ENCODE assay signal across 8 mouse cellular contexts in genomic region chrX:73718686-73719362, GRCm38 (mm10). TPM values are rescaled to one million over a fixed set of nuclear protein-coding genes. Genes with fewer than 3 reads are reported as not detected.
DNase-seq lines count a peak whose midpoint lies in the region; ATAC-seq lines count a peak whose summit lies in the region.
"Had no signal": no experiment of that assay in that cellular context is flagged by ENCODE, and none has a peak within 500 bp of the region (broad histone marks: within the 10 kb centered on the region; RNA-seq: fewer than 3 reads in every experiment).

No protein-coding gene starts in this region.

- no peak overlapping the region for H3K9ac ChIP-seq in heart, embryonic 14.5 days (ENCODE audit: low read length)

- no peak overlapping the region for H3K4me3 ChIP-seq in heart, embryonic 14.5 days (ENCODE audit: control insufficient read depth in 1 of 2, insufficient read depth in 1 of 2, low read depth in 1 of 2, low read length in 2 of 2)

- H3K4me1 ChIP-seq in heart, embryonic 14.5 days (ENCODE audit: control insufficient read depth in 2 of 2, insufficient read depth in 2 of 2, low read length in 2 of 2) = peaks cover 19 to 29% of the 10 kb centered on the region in 2 experiments

- H3K9me3 ChIP-seq in heart, embryonic 14.5 days (ENCODE audit: control insufficient read depth, low read length) = no peaks in the 10 kb centered on the region

- DNase-seq in 3T3-L1 (ENCODE audit: low read depth, low spot score) = peak; percentile 64
- DNase-seq in B cell, adult 2 months = peak; percentile 61 to 63
- peak; percentile 34 to 43 for DNase-seq in cerebellum, adult 18-20 months
- DNase-seq in kidney, postnatal 36 days = peak; percentile 40 to 69
- DNase-seq in testis, postnatal 10 days (ENCODE audit: low spot score) = peak; percentile 55

- H3K4me2 ChIP-seq in heart, embryonic 14.5 days (ENCODE audit: low read length) = peak overlapping the region; percentile 74

- H3K27me3 ChIP-seq in heart, embryonic 14.5 days (ENCODE audit: control insufficient read depth, insufficient read depth, low read length) = no peaks in the 10 kb centered on the region

- H3K36me3 ChIP-seq in heart, embryonic 14.5 days (ENCODE audit: control insufficient read depth, insufficient read depth, low read length) = peaks cover 6% of the 10 kb centered on the region; the same call in 1 of the 2 replicates

- no peak for ATAC-seq in heart, embryonic 14.5 days (ENCODE audit: insufficient number of reproducible peaks, insufficient read depth, low FRiP score, low read depth)
- ATAC-seq in megakaryocyte, adult 5-6 weeks (ENCODE audit: poor library complexity, severe bottlenecking) = peak; percentile 9; the same call in 1 of the 2 replicates

- peak overlapping the region; percentile 45 to 61 for H3K27ac ChIP-seq in heart, embryonic 14.5 days (replicated peaks in 1 of 2; ENCODE audit: control insufficient read depth in 1 of 2, insufficient read depth in 1 of 2, low read depth in 2 of 2, low read length in 2 of 2)

- 35% methylated on average over 5 of the region's 5 CpGs for WGBS in heart, embryonic 14.5 days

RNA-seq across cellular contexts. Expression of gene Abcd1, which starts 2.4 kb away (rescaled TPM):
- 10.9 and 12.2 TPM in 2 replicates for polyA plus RNA-seq in heart, embryonic 14.5 days (2014; fragmentation: Nextera tagmentation; extraction: Ambion mirVana)
- 80.0 and 82.4 TPM in 2 replicates for total RNA-seq in megakaryocyte, adult 5-6 weeks (2015)
- 32.7 and 35.7 TPM in 2 replicates for total RNA-seq in megakaryocyte, adult 5-6 weeks (2017)

RNA-seq across cellular contexts. Expression of gene Bcap31, which starts 2.8 kb away (rescaled TPM):
- polyA plus RNA-seq in heart, embryonic 14.5 days (2014; fragmentation: Nextera tagmentation; extraction: Ambion mirVana) = 164 and 174 TPM in 2 replicates
- total RNA-seq in megakaryocyte, adult 5-6 weeks (2015) = 211 and 214 TPM in 2 replicates
- total RNA-seq in megakaryocyte, adult 5-6 weeks (2017) = 157 and 173 TPM in 2 replicates

RNA-seq across cellular contexts. Expression of gene Plxnb3, which starts 38.1 kb away (rescaled TPM):
- polyA plus RNA-seq in heart, embryonic 14.5 days (2014; fragmentation: Nextera tagmentation; extraction: Ambion mirVana) = 0.31 and 0.69 TPM in 2 replicates
- total RNA-seq in megakaryocyte, adult 5-6 weeks (2015) = 0.14 TPM in 1 of 2 replicates, not detected in the other
- 0.04 and 0.29 TPM in 2 replicates for total RNA-seq in megakaryocyte, adult 5-6 weeks (2017)
- total RNA-seq: hematopoietic stem cell, adult 5-6 weeks had no signal

RNA-seq across cellular contexts. Expression of gene Slc6a8, which starts 45.9 kb away (rescaled TPM):
- polyA plus RNA-seq in heart, embryonic 14.5 days (2014; fragmentation: Nextera tagmentation; extraction: Ambion mirVana) = 11.8 and 11.9 TPM in 2 replicates
- not detected in 2 replicates for total RNA-seq in megakaryocyte, adult 5-6 weeks (2015)
- 1.1 TPM in 1 of 2 replicates, not detected in the other for total RNA-seq in megakaryocyte, adult 5-6 weeks (2017)
- total RNA-seq: hematopoietic stem cell, adult 5-6 weeks had no signal

RNA-seq across cellular contexts. Expression of gene Srpk3, which starts 55.4 kb away (rescaled TPM):
- polyA plus RNA-seq in heart, embryonic 14.5 days (2014; fragmentation: Nextera tagmentation; extraction: Ambion mirVana) = 76.5 and 79.5 TPM in 2 replicates
- total RNA-seq in megakaryocyte, adult 5-6 weeks (2015) = not detected in 2 replicates
- total RNA-seq in megakaryocyte, adult 5-6 weeks (2017) = 0.45 TPM in 1 of 2 replicates, not detected in the other
- total RNA-seq: hematopoietic stem cell, adult 5-6 weeks had no signal
